Mouse (Mus musculus): ENCODE measurements around the gene Gpatch2.

GRCm38 (mm10) chr1:187366806-187367205 lies 151.5 kb downstream of the Gpatch2 start:
- TF ChIP-seq GATA1 (IDR thresholded peaks at IDR 0.05; ENCODE audit: low read length), result no peak
- TF ChIP-seq TAL1 (IDR thresholded peaks at IDR 0.05; ENCODE audit: low read length), result no peak

Measured in erythroblast, embryonic 14.5 days (primary cell).